Mouse (Mus musculus) CD4-positive helper T cell, adult 2 months (primary cell): ENCODE results near the gene Dhx57.
A peak's percentile ranks its signal among the peaks of the same experiment; 100 is the strongest.
"Not testable (repeated sequence)": the region's sequence is repeated elsewhere in the genome, so short reads cannot be mapped to it uniquely, and the experiment has no call there.

Experiments used
- DNase-seq: peaks from one replicate; pipeline ENCODE4 v3.0.0-alpha.2; 2012; ENCODE audit warnings: low read depth, missing footprints, low spot score

Gene Dhx57

GRCm38 (mm10) chr17:80290074-80290657 is at the start of gene Dhx57, which contains the start of gene Morn2:
Gene Dhx57, minus strand, starts transcription at chr17:80290476.
Gene Morn2, plus strand, starts transcription at chr17:80290203.
- DNase-seq = peak; percentile 94

- peak; percentile 54 for DNase-seq
These were observed 42.1 kb upstream of the Dhx57 start for GRCm38 (mm10) chr17:80332386-80332785.

- no peak for DNase-seq
These were observed 36.2 kb upstream of the Dhx57 start for GRCm38 (mm10) chr17:80326431-80326830.

- DNase-seq = no peak
These were observed 35.2 kb upstream of the Dhx57 start for GRCm38 (mm10) chr17:80325456-80325855.

- no peak for DNase-seq
These were observed 34.2 kb upstream of the Dhx57 start for GRCm38 (mm10) chr17:80324521-80324920.

DNA sequence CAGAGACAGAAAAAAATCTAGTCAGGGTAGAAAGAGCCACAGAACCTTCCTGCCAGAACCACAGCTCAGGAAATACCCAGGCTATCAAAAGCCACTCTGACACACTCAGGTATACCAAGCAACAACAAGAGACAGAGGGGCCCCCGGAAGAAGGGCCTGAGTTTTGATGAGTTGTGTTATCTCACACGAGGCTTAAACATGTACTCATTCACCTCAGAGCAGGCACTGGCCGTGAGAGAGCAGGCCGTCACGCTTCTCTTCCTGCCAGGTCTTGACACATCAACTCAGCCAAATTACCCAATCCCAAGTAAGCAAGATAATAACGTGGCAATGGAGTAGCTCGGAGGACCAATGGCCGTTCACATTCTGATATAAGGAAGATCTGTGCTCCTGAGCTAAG is 33.4 kb upstream of the Dhx57 start:
- peak; percentile 84 for DNase-seq

- peak; percentile 14 for DNase-seq
These were observed 32.7 kb upstream of the Dhx57 start for GRCm38 (mm10) chr17:80323015-80323414.

DNA sequence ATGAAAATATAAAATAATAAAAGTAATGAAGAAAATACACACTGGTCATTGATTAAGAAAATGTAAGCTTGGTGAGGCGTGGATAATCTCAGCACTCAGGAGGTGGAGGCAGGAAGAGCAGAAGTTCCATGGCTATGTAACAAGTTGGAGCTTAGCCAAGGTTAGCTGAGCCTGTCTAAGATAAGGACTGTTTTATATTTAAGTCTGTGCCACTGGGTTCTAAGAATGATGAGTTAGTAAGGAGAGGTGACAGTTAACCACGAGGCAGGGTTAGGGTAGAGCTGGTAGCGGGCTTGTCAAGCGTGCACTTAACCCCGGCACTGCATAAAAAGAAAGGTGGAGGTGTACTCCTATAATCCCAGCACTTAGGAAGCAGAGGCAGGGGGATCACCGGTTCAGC is 32.0 kb upstream of the Dhx57 start:
- DNase-seq = no peak

DNA sequence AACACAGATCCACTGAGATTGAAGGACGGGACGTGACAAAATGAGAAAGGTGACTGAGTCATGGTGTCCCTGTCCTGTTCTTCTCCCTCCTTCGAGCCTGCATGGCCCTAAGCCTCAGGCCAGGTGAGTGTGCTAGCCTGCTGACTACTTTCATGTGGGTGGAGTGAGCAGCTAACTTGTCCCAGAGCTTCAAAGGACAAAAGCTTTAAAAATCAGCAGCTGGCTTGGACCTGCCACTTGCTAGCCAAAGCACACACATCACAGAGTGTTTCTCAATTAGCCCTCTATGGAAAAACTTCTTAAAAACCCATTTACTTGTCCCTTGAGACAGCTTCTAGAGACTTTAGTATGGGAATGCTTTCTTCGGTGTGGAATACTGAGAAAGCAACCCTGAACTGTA is 22.1 kb upstream of the Dhx57 start:
- no peak for DNase-seq

DNA sequence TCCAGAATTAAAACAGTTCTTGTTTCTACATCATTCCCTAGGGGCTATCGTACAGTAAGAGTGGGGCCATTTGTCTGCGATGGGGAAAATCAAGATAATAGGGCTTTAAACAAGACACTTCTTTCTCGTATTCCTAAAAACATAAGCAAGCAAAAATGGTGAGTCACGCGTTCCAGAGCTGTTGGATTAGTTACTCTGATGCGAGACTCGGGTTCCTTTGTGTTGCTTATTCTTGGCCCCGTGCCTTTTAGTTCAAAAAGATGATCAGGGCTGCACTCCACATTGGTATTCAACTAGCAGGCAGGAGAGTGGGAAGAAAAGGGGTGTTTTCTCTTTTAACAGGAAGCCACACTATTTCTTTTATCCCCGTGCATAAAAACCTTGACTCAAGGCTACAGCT is 21.5 kb upstream of the Dhx57 start:
- DNase-seq = no peak

GRCm38 (mm10) chr17:80307251-80307650 is 17.0 kb upstream of the Dhx57 start, which contains the start of gene Arhgef33:
Gene Arhgef33, plus strand, starts transcription at chr17:80307407.
- no peak for DNase-seq

- no peak for DNase-seq
These were observed 8.6 kb upstream of the Dhx57 start for GRCm38 (mm10) chr17:80298844-80299243.

DNA sequence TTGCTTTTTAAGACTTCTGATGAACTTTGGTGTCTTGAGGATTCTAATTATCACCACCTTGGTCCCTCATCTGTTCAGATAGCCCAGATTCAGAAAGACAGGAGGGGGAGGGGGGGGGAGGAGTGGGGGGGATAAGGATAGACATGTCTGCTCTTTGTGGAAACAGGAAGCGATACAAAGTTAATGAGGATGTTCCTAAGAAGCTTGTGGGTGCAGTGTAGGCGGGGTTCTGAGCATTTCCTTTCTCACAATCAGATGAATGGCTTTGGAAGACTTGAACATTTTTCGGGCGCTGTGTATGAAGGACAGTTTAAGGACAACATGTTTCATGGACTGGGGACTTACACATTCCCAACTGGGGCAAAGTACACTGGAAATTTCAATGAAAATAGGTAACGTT is 5.0 kb upstream of the Dhx57 start:
- DNase-seq = peak; percentile 25

- peak; percentile 69 for DNase-seq
These were observed 872 bp upstream of the Dhx57 start for GRCm38 (mm10) chr17:80291148-80291547.

DNA sequence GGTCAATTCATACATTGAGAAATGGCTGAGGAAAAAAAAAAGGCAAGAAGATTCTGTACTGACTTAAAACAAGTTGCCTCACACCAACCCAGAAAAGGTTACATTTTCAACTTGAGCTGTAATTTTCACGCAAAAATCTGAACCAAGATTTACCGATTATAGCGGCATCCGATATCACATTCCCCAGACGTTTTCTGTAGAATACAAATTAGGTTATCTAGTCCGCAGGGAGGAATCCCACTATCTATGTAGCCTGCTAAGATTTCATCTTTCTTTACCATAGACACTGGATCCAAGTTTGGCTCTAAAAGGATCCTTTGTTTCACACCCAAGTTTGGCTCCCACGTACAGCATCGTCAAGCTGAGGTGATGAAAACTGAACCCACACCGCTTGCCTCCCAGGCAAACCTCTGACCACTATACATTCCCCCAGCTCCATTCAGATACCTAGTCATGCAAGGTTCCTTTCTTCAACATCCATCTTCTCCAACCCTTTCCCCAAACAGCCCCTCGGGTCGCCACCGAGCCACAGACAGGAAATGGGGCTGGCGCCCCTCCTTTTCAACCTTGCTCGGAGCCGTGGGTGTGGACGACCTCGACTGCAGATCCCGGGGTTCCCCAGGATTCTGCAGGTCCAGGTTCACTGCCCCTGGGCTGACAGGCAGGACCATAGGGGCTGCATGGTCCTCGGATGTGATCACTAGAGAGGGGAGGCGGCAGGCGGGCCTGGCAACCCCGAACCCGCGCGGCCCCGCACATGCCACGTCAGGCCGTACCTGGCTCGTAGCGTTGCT is 799 bp downstream of the Dhx57 start:
- no peak for DNase-seq

DNA sequence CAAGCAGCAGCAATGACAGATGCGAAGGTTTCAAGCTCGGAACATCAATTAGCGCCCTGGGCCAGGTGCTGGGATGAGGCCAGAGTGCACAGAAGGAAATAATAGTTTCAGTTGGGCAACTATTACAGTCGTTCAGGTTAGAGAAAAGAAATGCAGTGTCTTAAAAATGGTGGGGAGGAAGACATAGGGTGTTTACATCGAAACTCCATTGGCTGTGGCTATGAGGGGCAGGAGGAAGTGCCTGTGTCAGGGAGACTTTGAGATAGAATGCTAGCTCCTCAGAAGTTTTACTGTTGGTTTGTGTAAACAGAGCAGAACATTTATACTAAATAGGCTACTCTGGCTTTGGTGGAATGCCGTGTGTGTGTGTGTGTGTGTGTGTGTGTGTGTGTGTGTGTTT is 2.3 kb downstream of the Dhx57 start:
- DNase-seq = no peak

GRCm38 (mm10) chr17:80284446-80284845 is 5.8 kb downstream of the Dhx57 start:
- no peak for DNase-seq

DNA sequence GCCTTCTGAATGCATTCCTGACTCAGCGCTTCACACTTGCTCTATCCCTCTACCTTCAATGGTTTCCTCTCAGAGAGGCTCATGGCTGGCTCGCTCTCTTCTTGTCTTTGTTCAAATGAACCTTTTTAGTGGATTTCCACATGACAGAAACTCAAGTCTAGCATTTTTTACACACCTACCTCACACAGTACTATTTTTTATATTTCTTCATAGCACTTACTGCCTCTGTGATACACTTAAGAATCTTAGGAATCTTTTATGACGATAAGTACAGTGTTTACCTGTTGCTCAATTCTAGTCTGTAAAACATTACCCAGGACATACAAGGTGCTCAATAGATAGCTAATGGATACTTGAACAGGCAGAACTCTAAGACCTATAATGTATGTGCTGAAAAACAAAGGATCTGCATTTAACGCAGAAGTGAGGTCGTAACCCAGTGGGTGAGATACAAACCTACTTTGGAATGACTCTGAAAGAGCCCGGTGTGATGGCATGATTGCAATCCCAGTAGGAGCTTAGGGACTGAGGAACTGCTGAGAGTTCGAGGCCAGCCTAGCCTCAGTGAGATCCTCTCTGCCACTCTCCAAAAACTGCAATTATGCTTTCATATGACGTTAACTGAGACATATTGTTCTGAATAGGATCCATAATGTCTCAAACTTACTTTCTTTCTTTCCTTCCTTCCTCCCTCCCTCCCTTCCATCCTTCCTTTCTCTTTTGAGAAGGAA is 10.8 kb downstream of the Dhx57 start:
- no peak for DNase-seq

- no peak for DNase-seq
These were observed 12.0 kb downstream of the Dhx57 start for GRCm38 (mm10) chr17:80278255-80278654.

DNA sequence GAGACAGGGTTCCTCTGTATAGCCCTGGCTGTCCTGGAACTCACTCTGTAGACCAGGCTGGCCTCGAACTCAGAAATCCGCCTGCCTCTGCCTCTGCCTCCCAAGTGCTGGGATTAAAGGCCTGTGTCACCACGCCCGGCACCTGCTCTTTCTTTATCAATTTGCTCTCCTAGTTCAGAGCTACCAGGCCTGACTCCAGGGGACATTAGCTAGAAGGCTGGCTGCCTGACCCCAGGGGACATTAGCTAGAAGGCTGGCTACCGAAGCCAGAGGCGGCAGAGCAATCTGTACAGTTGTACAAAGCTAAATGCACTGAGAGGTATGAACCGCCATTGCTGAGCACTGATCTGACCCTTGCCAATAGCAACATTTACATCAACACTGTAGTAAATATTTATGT is 19.7 kb downstream of the Dhx57 start:
- DNase-seq = not testable (repeated sequence)

DNA sequence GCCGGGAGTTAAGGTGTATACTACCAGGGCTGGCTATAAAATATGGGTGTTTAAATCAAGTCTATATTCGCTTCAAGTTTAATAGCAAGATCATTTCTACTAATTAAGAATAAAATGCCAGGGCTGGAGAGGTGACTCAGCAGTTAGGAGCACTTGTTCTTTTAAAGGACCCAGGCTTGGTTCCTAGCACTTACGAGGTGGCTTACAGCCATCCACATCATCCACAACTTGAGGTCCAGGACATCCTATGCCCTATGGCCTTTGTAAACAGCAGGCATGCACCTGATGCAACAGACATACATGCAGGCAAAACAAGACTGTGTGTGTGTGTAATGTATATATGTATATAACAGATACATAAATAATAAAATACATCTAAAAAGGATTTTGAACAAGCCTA is 22.1 kb downstream of the Dhx57 start:
- no peak for DNase-seq

DNA sequence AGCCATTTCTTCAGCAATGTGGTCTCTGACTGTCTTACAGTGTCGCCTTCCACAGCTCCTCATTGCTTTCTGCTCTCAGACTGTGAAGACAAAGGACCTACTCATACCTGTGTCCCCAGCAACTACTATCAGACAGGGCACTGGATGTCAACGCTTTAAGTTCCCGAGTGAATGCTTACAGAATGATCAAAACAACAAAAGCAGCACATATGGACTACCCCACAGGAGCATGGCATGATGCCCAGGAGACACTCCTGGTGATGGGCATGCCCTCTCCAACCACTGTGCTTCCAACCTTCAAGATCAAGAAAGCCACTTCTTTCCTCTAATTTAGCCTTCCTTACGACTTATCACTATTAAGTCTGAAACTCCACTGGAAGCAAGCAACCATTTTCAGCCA is 23.2 kb downstream of the Dhx57 start:
- no peak for DNase-seq

- DNase-seq = no peak
These were observed 35.1 kb downstream of the Dhx57 start for GRCm38 (mm10) chr17:80255208-80255607.
